Mouse (Mus musculus) midbrain, embryonic 13.5 days (tissue): ENCODE data around the gene Cass4. TPM values are rescaled to one million over a fixed set of nuclear protein-coding genes. Genes with fewer than 3 reads are reported as not detected.

Source experiments
- ATAC-seq: fragments of 200-750 bp; cut with Nextera tagmentation; 2 replicates; pipeline ENCODE4 v1.8.0; 2017; ENCODE audit warnings: mild to moderate bottlenecking, moderate TSS enrichment, moderate library complexity
- H3K27ac ChIP-seq: fragments of 300-500 bp; sonication (generic); 2 replicates; pipeline ENCODE4 v1.5.1; 2015; ENCODE audit warnings: inconsistent platforms, mild to moderate bottlenecking, moderate library complexity
- H3K27me3 ChIP-seq: fragments of 300-500 bp; sonication (generic); 2 replicates; pipeline ENCODE4 v1.6.1; 2015; ENCODE audit warnings: mild to moderate bottlenecking, inconsistent platforms
- H3K36me3 ChIP-seq: fragments of 300-500 bp; sonication (generic); 2 replicates; pipeline ENCODE4 v1.6.1; 2015; ENCODE audit warnings: mild to moderate bottlenecking, inconsistent platforms
- H3K4me1 ChIP-seq: fragments of 300-500 bp; sonication (generic); replicated peaks from 2 replicates; pipeline ENCODE4 v1.6.1; 2015; ENCODE audit warnings: inconsistent platforms
- H3K4me2 ChIP-seq: fragments of 300-500 bp; sonication (generic); replicated peaks from 2 replicates; pipeline ENCODE4 v1.6.1; 2015; ENCODE audit warnings: moderate library complexity, mild to moderate bottlenecking, inconsistent platforms
- H3K4me3 ChIP-seq: fragments of 300-500 bp; sonication (generic); replicated peaks from 2 replicates; pipeline ENCODE4 v1.5.1; 2015; ENCODE audit warnings: mild to moderate bottlenecking, inconsistent platforms
- H3K9ac ChIP-seq: fragments of 300-500 bp; sonication (generic); replicated peaks from 2 replicates; pipeline ENCODE4 v1.6.1; 2015; ENCODE audit warnings: mild to moderate bottlenecking, inconsistent platforms
- H3K9me3 ChIP-seq: fragments of 300-500 bp; sonication (generic); 2 replicates; pipeline ENCODE4 v1.6.1; 2016; ENCODE audit warnings: mild to moderate bottlenecking, inconsistent platforms
- WGBS: fragments of 180-500 bp; shearing (Covaris S2); methylation state at CpG from one replicate; pipeline ENCODE4 v1.1.7; 2015; 5-methylcytosine and 5-hydroxymethylcytosine counted together
- polyA plus RNA-seq: library from polyadenylated mRNA; unstranded; fragments of >200 nt; fragmentation: Nextera tagmentation; extraction: Ambion mirVana; gene quantifications from 2 replicates; pipeline ENCODE4 v1.2.1, GENCODE M21; 2015

The Cass4 gene
- polyA plus RNA-seq, result 0.10 and 0.12 TPM in 2 replicates

DNA sequence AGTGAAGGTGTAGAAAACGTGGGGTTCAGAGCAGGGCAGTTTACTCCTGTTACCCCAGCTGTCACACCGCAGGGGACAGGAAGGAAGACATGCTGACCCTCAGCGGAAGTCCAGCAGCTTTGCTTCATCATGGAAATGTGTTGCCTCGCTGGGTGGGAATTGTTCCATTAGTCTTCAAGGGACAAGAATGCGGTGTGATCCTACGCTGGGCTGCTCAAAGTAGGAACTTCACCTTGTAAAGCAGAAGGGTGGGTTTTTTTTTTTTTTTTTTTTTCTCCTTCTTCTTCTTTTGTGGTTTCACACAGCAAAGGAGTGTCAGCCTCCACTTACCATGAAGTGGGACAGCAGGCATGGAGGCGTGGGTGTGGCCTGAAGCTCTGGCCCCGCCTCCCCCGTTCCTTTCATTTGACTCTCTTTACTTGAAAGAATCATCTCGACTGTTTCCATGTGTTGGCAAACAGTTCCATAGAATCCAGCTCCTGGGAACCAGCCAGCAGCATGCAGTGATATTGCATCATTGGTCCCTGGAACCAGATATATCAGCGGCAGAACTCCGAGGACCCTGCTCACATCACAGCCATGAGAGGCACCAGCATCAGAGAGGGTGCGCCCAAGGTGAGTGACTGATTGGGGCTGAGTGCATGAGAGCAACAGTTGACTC is at the start of gene Cass4:
Gene Cass4, plus strand, starts transcription at position 404 of the 661 bp plus-strand sequence.
- no peaks in the 10 kb centered on the region for H3K27me3 ChIP-seq
- no peak within 1 kb of the TSS for H3K4me3 ChIP-seq
- no peaks in the 10 kb centered on the region for H3K9me3 ChIP-seq
- H3K4me2 ChIP-seq, result no peak within 1 kb of the TSS
- no peaks in the 10 kb centered on the region; the same call in 1 of the 2 replicates for H3K4me1 ChIP-seq
- no peak for ATAC-seq
- 43% methylated on average over 13 of the region's 13 CpGs for WGBS
- H3K27ac ChIP-seq, result no peak within 1 kb of the TSS
- H3K9ac ChIP-seq, result no peak within 1 kb of the TSS
- no peaks in the 10 kb centered on the region for H3K36me3 ChIP-seq

DNA sequence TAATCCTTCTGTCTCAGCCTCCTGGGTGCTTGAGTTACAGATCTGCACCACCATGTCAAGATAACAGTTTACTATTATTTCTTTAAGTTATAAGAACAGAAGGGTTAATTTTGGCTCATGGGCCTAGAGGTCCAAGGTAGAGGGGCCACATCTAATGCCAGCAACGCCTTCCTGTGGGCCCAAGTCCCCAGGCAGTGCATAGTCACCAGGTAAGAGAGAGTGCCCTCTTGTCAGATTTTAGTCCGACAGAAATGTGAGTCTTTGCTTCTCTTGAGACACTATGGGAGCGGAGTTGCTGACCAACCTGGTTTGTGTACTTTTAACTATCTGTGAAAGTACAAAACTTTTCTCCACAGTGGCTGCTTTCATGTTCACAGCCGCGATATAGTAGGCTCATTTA is 48.9 kb upstream of the Cass4 start:
- H3K9ac ChIP-seq, result no peak overlapping the region
- 34% methylated on average over 5 of the region's 5 CpGs for WGBS
- no peaks in the 10 kb centered on the region for H3K36me3 ChIP-seq
- peaks cover 39% of the 10 kb centered on the region for H3K4me1 ChIP-seq
- H3K4me3 ChIP-seq, result peak overlapping the region; percentile 71
- peak overlapping the region; percentile 99 for H3K4me2 ChIP-seq
- 0 out of 2 replicates have a peak, but pooled peaks cover under 1% of the 10 kb centered on the region for H3K9me3 ChIP-seq
- H3K27me3 ChIP-seq, result peaks cover 7% of the 10 kb centered on the region; the same call in 1 of the 2 replicates
- H3K27ac ChIP-seq, result peak overlapping the region; percentile 41; the same call in 1 of the 2 replicates
- peak; percentile 4; the same call in 1 of the 2 replicates for ATAC-seq

DNA sequence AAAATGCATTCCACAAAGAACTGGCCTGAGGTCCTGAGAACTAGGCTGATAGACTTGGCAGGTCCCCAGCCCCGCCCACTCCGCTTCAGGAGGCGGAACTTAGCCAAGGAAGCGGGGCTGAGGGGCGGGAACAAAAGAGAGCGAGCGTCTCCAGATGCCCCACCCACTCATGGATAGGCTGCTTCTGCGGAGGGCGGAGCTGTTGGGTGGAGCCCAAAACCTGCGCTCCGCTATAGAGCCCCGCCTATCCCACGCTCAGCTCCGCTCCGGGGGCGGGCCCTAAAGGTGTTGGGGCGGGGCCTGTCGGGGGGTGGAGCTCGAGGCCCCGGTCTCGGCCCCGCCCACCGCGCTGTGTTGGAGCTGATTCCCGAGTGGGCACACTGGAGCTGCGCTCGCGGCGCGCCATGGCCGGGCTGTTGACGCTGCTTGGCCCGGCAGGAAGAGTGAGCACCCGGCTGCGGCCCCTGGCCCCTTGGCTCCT is 48.3 kb upstream of the Cass4 start, which contains the start of gene Fam210b:
Gene Fam210b, plus strand, starts transcription at position 308 of the 481 bp plus-strand sequence.
- peak; percentile 91 for ATAC-seq
- Histone ChIP-seq H3K9me3 (no peaks in the 10 kb centered on the region), H3K4me1 (peaks cover 39% of the 10 kb centered on the region), H3K4me2 (peak within 1 kb of the TSS; percentile 99), H3K4me3 (peak within 1 kb of the TSS; percentile 71), H3K27me3 (peaks cover 7% of the 10 kb centered on the region; the same call in 1 of the 2 replicates), H3K27ac (peak within 1 kb of the TSS; percentile 41), H3K9ac (peak within 1 kb of the TSS; percentile 81), H3K36me3 (no peaks in the 10 kb centered on the region)
- 0% methylated on average over 35 of the region's 35 CpGs for WGBS

DNA sequence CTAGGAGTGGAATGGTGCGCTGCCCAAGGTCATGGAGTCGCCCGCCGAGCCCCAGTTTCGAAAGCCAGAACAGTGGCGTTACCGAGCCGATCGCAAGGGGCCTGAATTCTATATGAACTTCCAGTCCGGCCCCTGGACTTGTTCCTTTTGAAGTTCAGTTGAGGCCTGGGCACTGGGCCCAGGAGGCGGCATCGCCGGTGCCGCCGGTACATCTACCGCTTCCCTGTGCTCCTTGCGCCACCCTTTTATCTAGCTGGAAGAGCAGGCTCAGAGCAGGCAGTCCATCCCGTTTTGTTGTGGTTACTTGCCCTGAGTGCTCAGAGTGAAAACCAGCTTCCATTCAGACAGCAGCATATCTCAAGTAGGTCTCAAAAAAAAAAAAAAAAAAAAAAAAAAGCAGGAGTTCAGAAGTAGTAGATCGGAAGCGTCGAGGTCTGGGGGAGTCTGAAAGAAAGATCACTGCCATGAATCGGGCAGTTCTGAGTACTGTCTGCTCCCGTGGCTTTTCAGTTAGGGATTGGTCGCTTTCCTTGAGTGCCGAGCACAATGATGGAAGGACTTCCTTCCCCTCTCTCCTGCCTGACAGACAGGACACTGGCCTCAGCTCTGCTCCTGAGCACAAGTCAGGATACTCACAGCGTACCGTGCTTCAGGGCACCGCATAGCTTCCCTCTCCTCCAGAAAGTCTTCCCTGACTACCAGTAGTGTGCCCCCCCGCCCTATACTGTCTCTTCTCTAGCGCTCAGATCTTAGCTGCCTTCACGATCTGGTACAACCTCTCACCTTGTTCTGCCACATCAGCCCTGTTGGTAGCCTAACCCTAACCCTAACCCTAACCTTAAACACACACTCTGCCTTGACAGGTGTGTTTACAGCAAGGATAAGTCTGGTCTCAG is 47.3 kb upstream of the Cass4 start:
- Histone ChIP-seq H3K27ac (no peak overlapping the region; the same call in 1 of the 2 replicates), H3K27me3 (peaks cover 7% of the 10 kb centered on the region; the same call in 1 of the 2 replicates), H3K4me1 (peaks cover 39% of the 10 kb centered on the region), H3K9ac (peak overlapping the region; percentile 81), H3K4me3 (peak overlapping the region; percentile 71), H3K4me2 (peak overlapping the region; percentile 99), H3K36me3 (no peaks in the 10 kb centered on the region), H3K9me3 (no peaks in the 10 kb centered on the region)
- WGBS, result 14% methylated on average over 31 of the region's 31 CpGs
- peak; percentile 1; the same call in 1 of the 2 replicates for ATAC-seq

DNA sequence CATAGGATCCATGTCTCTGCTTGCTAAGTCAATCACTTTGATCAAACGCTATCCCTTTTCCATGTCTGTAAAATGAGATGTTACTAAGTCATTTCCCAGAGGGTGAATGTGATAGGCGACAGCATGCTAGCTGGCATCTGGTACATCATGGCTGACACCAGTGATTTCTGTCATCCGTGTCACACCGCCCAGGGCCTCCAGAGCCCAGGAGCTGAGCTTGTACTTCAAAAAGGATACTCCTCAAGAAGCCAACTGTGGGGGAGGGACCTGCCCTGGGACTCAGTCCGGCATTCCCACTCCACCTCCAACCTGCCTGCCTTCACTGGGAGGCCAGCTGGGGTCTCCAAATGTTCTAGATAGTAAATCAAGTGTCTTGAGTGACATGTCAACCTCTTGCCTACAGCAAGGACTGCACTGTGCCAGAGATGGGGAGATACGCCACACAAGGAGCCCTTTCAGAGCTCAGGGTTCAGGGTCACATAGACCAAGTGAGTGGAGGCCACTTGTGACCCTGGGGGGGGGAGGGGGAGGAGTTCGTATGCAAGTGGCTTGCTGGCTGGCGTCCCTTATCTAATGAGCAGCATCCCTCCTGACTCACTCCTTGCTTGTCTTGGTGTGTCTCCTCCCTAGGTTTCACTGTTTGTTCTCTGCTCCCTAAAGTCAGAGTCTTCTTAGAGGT is 46.5 kb upstream of the Cass4 start:
- Histone ChIP-seq H3K4me3 (peak overlapping the region; percentile 71), H3K36me3 (no peaks in the 10 kb centered on the region), H3K4me2 (peak overlapping the region; percentile 99), H3K4me1 (peaks cover 37% of the 10 kb centered on the region), H3K27me3 (peaks cover 7% of the 10 kb centered on the region; the same call in 1 of the 2 replicates), H3K9me3 (no peaks in the 10 kb centered on the region), H3K27ac (no peak overlapping the region), H3K9ac (no peak overlapping the region)
- no peak for ATAC-seq
- WGBS, result 69% methylated on average over 8 of the region's 8 CpGs

DNA sequence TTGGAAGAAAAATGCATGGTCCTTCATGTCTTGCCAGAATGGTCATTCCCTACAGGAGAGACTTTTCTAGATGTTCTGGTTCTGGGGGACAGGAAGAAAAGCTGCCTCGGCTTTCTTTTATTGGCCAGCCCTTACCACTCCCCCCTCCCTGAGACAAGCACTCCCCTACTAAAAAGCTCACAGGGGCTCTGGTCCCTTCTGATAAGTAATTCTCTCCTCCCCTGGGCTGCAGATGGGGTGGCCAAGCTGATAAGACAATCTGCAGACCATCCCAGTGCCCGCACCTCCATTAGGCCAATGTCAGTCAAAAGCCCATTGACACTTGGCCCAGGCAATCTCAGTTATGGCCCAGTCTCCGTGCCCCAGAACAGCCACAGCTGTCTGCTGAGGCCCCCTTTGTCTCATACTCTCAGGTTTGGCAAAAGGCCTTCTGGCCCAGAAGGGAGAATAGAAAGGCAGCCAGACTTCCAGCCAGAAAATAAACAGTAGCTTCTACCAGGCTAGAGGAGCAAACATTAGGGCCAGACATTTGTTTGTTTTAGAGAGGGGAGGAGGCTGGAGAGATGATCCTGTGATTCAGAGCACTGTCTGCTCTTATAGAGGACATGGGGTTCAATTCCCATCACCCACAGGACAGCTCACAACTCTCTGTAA is 45.2 kb upstream of the Cass4 start:
- peak overlapping the region; percentile 68 for H3K27ac ChIP-seq
- H3K9me3 ChIP-seq, result no peaks in the 10 kb centered on the region
- H3K4me3 ChIP-seq, result no peak overlapping the region
- no peak overlapping the region for H3K9ac ChIP-seq
- peaks cover 40% of the 10 kb centered on the region for H3K4me1 ChIP-seq
- no peak overlapping the region for H3K4me2 ChIP-seq
- no peak for ATAC-seq
- 48% methylated on average over 3 of the region's 3 CpGs for WGBS
- H3K27me3 ChIP-seq, result 0 out of 2 replicates have a peak, but pooled peaks cover 3% of the 10 kb centered on the region
- H3K36me3 ChIP-seq, result no peaks in the 10 kb centered on the region

DNA sequence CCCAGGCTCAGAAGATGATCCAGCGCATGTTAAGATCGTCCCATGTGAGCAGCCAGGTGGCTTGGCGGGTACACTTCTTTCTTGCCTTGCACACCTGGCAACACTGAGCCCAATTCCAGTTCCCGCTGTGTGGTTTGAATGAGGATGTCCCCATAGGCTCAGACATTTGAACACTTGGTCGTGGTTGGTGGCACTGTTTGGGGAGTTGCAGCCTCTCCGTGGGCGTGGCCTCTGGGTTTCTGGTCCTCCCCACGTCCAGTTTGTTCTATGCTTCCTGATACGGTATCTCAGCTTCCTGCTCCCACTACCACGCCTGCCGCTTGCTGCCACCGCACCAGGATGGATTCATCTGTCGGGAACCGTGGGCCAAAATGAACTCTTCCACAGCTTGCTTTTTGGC is 43.8 kb upstream of the Cass4 start:
- H3K27me3 ChIP-seq, result no peaks in the 10 kb centered on the region
- no peak for ATAC-seq
- H3K36me3 ChIP-seq, result no peaks in the 10 kb centered on the region
- peaks cover 36% of the 10 kb centered on the region for H3K4me1 ChIP-seq
- no peak overlapping the region for H3K9ac ChIP-seq
- H3K4me2 ChIP-seq, result no peak overlapping the region
- no peak overlapping the region for H3K4me3 ChIP-seq
- 80% methylated on average over 14 of the region's 14 CpGs for WGBS
- H3K9me3 ChIP-seq, result no peaks in the 10 kb centered on the region
- no peak overlapping the region for H3K27ac ChIP-seq

DNA sequence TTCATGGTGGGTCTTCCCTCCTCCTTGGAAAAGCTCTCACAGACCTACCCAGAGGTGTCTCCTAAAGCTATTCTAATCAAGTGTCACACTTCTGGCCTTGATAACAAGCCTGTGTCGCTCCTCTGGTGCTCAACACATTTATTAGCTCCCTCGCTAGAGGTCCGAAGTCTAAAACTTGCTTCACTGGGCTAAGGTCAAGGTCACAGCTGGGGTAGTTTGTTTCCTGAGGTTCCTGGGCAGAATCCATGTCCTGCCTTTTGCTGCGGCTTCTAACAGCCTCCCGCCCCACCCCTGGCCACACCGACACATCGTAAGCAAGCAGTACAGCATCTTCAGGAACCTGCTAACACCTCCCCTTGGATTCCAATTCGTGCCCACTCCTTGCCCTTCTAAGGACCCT is 42.8 kb upstream of the Cass4 start:
- H3K9ac ChIP-seq, result no peak overlapping the region
- ATAC-seq, result no peak
- no peak overlapping the region for H3K4me3 ChIP-seq
- no peak overlapping the region for H3K4me2 ChIP-seq
- H3K27me3 ChIP-seq, result no peaks in the 10 kb centered on the region
- 85% methylated on average over 8 of the region's 8 CpGs for WGBS
- H3K9me3 ChIP-seq, result no peaks in the 10 kb centered on the region
- H3K4me1 ChIP-seq, result peaks cover 38% of the 10 kb centered on the region
- H3K27ac ChIP-seq, result no peak overlapping the region
- peaks cover 7% of the 10 kb centered on the region for H3K36me3 ChIP-seq

DNA sequence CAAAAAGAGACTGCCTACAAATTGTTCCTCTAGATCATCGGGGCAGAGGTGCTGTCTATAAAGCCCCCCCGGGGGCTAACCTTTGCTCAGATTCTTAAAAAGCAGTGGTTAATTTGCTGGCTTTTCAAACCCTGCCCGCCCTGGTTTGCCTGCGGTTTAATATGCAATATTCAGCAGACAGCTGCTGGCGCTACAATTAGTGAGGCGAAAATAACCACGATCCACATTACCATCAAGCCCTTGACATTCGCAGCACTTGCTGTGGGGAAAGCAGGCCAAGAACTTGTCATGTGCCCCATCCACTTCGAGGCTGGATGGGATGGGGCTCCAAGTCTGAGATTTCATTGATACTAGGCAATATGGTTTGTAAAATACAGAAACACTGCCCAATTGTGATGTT is 40.4 kb upstream of the Cass4 start:
- no peaks in the 10 kb centered on the region for H3K27me3 ChIP-seq
- peak overlapping the region; percentile 30; the same call in 1 of the 2 replicates for H3K27ac ChIP-seq
- WGBS, result 53% methylated on average over 9 of the region's 9 CpGs
- no peak for ATAC-seq
- H3K4me1 ChIP-seq, result peaks cover 18% of the 10 kb centered on the region
- no peaks in the 10 kb centered on the region for H3K9me3 ChIP-seq
- peaks cover 30% of the 10 kb centered on the region for H3K36me3 ChIP-seq
- no peak overlapping the region for H3K4me3 ChIP-seq
- H3K9ac ChIP-seq, result no peak overlapping the region
- no peak overlapping the region for H3K4me2 ChIP-seq

DNA sequence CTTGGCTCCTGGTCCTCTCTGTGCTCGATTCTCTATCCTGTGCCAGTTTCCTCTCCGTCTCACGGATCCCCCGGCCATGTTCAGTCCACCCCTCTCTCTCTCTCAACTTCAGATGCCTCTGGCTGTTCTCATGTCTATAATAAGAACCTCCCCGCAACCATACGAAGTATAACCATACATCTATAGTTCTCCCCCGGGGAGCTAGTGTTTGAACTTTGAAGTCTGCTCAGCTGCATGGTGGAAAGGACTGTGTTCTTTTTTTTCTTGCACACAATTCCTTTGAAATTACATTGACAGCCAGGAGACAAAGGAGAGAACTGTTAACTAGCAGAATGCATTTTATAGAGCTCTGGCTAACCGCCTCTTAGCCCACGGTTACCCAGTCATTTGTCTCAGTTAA is 38.8 kb upstream of the Cass4 start:
- Histone ChIP-seq H3K9me3 (no peaks in the 10 kb centered on the region), H3K9ac (no peak overlapping the region), H3K36me3 (peaks cover 45% of the 10 kb centered on the region), H3K4me3 (no peak overlapping the region), H3K27me3 (no peaks in the 10 kb centered on the region), H3K27ac (peak overlapping the region; percentile 51; the same call in 1 of the 2 replicates), H3K4me2 (no peak overlapping the region), H3K4me1 (peaks cover 10% of the 10 kb centered on the region)
- WGBS, result 65% methylated on average over 9 of the region's 9 CpGs
- peak; percentile 28; the same call in 1 of the 2 replicates for ATAC-seq

DNA sequence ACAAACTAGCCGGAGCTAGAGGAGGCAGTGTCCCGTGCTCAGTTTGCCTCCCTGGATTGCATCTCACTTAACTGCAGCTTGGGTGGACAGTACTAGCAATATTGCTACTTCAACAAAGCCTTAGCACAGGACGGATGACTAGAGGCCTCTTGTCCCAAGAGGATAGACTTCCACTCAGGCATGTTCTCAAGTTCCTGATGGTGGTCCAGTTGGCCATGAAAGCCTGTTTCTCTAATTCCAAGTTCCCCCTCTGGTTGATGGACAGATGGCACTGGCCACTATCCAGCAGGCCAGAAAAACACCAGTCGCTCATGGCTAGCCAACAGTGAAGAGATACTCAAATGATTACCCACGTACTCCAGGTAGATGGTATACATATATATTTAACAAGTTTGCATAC is 37.8 kb upstream of the Cass4 start:
- H3K9me3 ChIP-seq, result no peaks in the 10 kb centered on the region
- ATAC-seq, result no peak
- no peak overlapping the region for H3K4me2 ChIP-seq
- H3K27me3 ChIP-seq, result no peaks in the 10 kb centered on the region
- H3K36me3 ChIP-seq, result peaks cover 49% of the 10 kb centered on the region
- H3K27ac ChIP-seq, result 0 out of 2 replicates have a peak overlapping the region, but pooled peaks have one; percentile 51
- no peak overlapping the region for H3K4me3 ChIP-seq
- H3K4me1 ChIP-seq, result peaks cover 10% of the 10 kb centered on the region
- WGBS, result 79% methylated on average over 5 of the region's 5 CpGs
- no peak overlapping the region for H3K9ac ChIP-seq
